Mouse (Mus musculus) heart, embryonic 16.5 days (tissue): ENCODE measurements around the gene Sh3bp5. TPM values are rescaled to one million over a fixed set of nuclear protein-coding genes. Genes with fewer than 3 reads are reported as not detected.

Experiments used
- ATAC-seq: fragments of 200-750 bp; cut with Nextera tagmentation; replicated peaks from 2 replicates; pipeline ENCODE4 v1.8.0; 2017; ENCODE audit warnings: moderate number of reproducible peaks; ENCODE audit not compliant: insufficient read depth, low FRiP score; ENCODE audit errors: extremely low read depth
- H3K27ac ChIP-seq: fragments of 300-500 bp; sonication (generic); 2 replicates; pipeline ENCODE4 v1.5.1; 2014; ENCODE audit warnings: mild to moderate bottlenecking, low read length, control low read depth, moderate library complexity
- H3K27me3 ChIP-seq: fragments of 300-500 bp; sonication (generic); 2 replicates; pipeline ENCODE4 v1.6.1; 2014; ENCODE audit warnings: low read length, mixed read lengths; ENCODE audit not compliant: control insufficient read depth, insufficient read depth
- H3K36me3 ChIP-seq: fragments of 300-500 bp; sonication (generic); 2 replicates; pipeline ENCODE4 v1.6.1; 2014; ENCODE audit not compliant: control insufficient read depth, insufficient read depth
- H3K4me1 ChIP-seq: fragments of 300-500 bp; sonication (generic); 2 replicates; pipeline ENCODE4 v1.6.1; 2014; ENCODE audit warnings: low read length, mixed read lengths; ENCODE audit not compliant: control insufficient read depth, insufficient read depth
- H3K4me2 ChIP-seq: fragments of 300-500 bp; sonication (generic); 2 replicates; pipeline ENCODE4 v1.6.1; 2014; ENCODE audit warnings: low read depth, mild to moderate bottlenecking, control low read depth, low read length
- H3K4me3 ChIP-seq: fragments of 300-500 bp; sonication (generic); 2 replicates; pipeline ENCODE4 v1.5.1; 2014; ENCODE audit warnings: mild to moderate bottlenecking, control low read depth, low read length
- H3K9ac ChIP-seq: fragments of 300-500 bp; sonication (generic); 2 replicates; pipeline ENCODE4 v1.6.1; 2014; ENCODE audit warnings: low read length, control low read depth
- H3K9me3 ChIP-seq: fragments of 300-500 bp; sonication (generic); replicated peaks from 2 replicates; pipeline ENCODE4 v1.6.1; 2016; ENCODE audit warnings: low read length; ENCODE audit not compliant: control insufficient read depth
- WGBS: fragments of 180-500 bp; shearing (Covaris S2); extraction: QIAGEN DNeasy Blood & Tissue Kit; methylation state at CpG from one replicate; pipeline ENCODE4 v1.1.7; 2014; 5-methylcytosine and 5-hydroxymethylcytosine counted together
- polyA plus RNA-seq: library from polyadenylated mRNA; unstranded; fragments of >200 nt; fragmentation: Nextera tagmentation; extraction: Ambion mirVana; gene quantifications from 2 replicates; pipeline ENCODE4 v1.2.1, GENCODE M21; 2015

Gene Sh3bp5
- polyA plus RNA-seq, 1 experiment from 2014 or later, result 25.8 TPM

DNA sequence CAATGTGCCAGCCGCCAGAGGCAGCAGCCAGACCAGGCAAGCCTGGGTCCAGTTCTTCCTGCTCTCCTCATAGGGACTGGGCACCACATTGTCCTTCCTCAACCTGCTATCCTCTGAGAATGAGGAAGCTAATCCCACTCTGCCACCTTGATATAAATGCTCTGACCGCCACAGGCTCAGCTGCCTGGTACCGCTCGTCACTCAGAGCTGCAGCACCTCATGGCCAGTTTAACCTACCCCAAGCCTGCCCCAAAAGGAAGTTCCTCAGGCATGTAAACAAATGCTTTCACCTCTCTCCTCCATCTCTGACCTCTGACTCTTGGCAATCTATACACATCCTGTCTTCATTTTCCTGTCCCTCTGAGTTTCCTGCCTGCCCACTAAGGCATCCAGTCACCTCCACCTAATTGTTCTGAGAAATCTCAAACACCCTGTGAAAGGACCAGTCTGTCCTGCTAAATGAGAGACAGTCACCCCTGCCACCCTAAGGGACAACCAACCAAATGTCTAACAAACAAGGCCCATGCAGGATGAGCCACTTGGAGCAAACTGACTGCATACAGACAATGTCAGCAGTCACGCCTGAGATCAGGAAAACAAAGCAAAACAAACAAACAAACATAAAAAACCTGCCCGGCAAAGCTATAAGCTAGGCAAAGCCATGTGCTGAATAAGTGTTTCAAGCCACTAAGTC is 27.8 kb downstream of the Sh3bp5 start:
- Histone ChIP-seq H3K27me3 (no peaks in the 10 kb centered on the region), H3K4me2 (peak overlapping the region; percentile 10; the same call in 1 of the 2 replicates), H3K9me3 (no peaks in the 10 kb centered on the region), H3K36me3 (no peaks in the 10 kb centered on the region), H3K4me1 (peaks cover 63% of the 10 kb centered on the region), H3K9ac (0 out of 2 replicates have a peak overlapping the region, but pooled peaks have one; percentile 0), H3K4me3 (no peak overlapping the region), H3K27ac (peak overlapping the region; percentile 86)
- WGBS, result 66% methylated on average over 6 of the region's 6 CpGs
- no peak for ATAC-seq

DNA sequence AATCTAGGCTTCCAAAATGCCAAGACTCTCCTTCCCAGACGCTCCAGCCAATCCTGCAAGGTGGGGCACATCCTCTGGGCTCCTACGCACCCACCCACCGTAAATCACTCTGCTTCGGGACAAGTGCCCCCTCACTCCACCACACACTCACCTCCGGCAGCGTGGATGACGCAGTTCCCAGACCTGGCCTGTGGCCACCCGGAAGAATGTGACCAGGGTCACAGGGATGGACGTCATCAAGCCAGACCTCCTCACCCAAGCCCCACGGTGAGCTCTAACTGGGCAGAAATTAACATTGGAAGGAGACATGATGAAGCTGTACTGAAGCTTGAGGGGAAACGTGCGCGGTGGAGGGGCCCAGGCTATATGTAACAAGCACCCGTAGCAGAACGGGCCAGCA is 28.7 kb downstream of the Sh3bp5 start:
- H3K27me3 ChIP-seq, result no peaks in the 10 kb centered on the region

GRCm38 (mm10) chr14:31406154-31406810 is 29.6 kb downstream of the Sh3bp5 start:
- Histone ChIP-seq H3K9me3 (no peaks in the 10 kb centered on the region), H3K4me1 (peaks cover 70% of the 10 kb centered on the region), H3K9ac (0 out of 2 replicates have a peak overlapping the region, but pooled peaks have one; percentile 35), H3K4me2 (no peak overlapping the region), H3K4me3 (no peak overlapping the region), H3K27me3 (no peaks in the 10 kb centered on the region), H3K27ac (peak overlapping the region; percentile 10; the same call in 1 of the 2 replicates), H3K36me3 (no peaks in the 10 kb centered on the region)
- ATAC-seq, result no peak
- WGBS, result 66% methylated on average over 12 of the region's 12 CpGs

More for the DNA sequence above, 28.7 kb downstream of the Sh3bp5 start:
- no peak overlapping the region for H3K9ac ChIP-seq
- no peaks in the 10 kb centered on the region for H3K36me3 ChIP-seq
- H3K9me3 ChIP-seq, result no peaks in the 10 kb centered on the region
- no peak for ATAC-seq
- peaks cover 66% of the 10 kb centered on the region for H3K4me1 ChIP-seq
- WGBS, result 70% methylated on average over 15 of the region's 15 CpGs
- H3K4me3 ChIP-seq, result no peak overlapping the region
- H3K4me2 ChIP-seq, result no peak overlapping the region
- no peak overlapping the region for H3K27ac ChIP-seq

DNA sequence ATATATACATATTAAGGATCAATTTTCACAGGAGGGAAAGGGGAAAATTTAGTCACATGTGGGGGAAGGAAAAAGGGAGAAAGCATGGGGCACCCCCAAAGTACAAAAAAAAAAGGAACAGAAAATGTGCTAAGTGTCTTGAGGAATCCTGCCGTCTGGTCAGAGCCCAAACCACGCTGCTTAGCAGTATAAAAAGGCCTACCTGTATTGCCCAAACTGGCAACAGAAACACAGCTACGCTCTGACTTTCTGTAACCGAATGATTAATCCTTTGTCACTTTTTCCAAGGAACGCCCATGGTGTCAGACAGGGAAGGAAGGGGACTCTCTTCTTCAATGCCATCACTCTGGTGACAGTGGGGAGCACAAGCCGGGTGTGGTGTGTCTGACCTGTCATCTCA is 30.2 kb downstream of the Sh3bp5 start:
- H3K9ac ChIP-seq, result no peak overlapping the region
- ATAC-seq, result no peak
- no peaks in the 10 kb centered on the region for H3K9me3 ChIP-seq
- no peaks in the 10 kb centered on the region for H3K27me3 ChIP-seq
- WGBS, result 82% methylated on average over 6 of the region's 6 CpGs
- no peak overlapping the region for H3K27ac ChIP-seq
- H3K4me3 ChIP-seq, result no peak overlapping the region
- no peak overlapping the region for H3K4me2 ChIP-seq
- peaks cover 76% of the 10 kb centered on the region for H3K4me1 ChIP-seq
- no peaks in the 10 kb centered on the region for H3K36me3 ChIP-seq

DNA sequence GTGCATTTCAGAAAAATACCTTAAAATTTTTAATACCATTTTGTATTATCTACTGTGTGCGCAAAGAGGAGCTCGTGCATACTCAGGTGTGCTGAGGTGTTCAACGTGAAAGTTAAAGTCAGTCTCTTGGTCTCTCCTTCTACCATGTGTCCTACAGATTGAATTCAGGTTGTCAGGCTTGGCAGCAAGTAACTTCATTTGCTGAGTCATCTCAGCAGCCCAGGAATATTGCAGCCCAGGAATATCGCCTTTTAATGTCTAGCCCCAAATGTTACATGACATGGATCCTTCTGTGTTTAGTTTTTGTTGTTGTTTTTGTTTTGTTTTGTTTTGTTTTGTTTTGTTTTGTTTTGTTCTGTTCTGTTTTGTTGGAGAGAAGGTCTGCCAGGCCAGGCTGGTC is 31.2 kb downstream of the Sh3bp5 start:
- H3K4me1 ChIP-seq, result peaks cover 86% of the 10 kb centered on the region
- no peaks in the 10 kb centered on the region for H3K36me3 ChIP-seq
- ATAC-seq, result no peak
- peak overlapping the region; percentile 84; the same call in 1 of the 2 replicates for H3K27ac ChIP-seq
- H3K4me2 ChIP-seq, result peak overlapping the region; percentile 44; the same call in 1 of the 2 replicates
- no peaks in the 10 kb centered on the region for H3K9me3 ChIP-seq
- H3K4me3 ChIP-seq, result no peak overlapping the region
- H3K27me3 ChIP-seq, result no peaks in the 10 kb centered on the region
- H3K9ac ChIP-seq, result no peak overlapping the region
- 79% methylated on average over 4 of the region's 4 CpGs for WGBS

DNA sequence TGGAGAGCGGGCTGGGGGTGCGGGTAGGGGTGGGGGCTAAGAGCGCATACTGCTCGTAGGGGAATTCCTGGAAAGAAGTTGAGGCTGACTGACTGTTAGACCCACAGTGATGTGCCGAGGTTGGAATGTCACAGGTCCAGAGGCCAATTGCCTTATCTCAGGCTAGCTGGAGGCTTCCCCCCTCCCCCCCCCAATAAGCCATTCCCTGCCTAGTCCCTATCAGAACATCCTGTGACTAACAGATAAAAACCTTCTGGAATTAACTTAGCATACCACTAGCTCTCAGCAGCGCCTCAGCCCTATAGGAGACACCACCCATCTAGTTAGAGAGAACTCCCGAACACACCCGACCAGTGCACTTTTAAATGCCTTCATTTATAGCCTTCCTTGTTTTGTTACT is 31.9 kb downstream of the Sh3bp5 start:
- H3K27ac ChIP-seq, result peak overlapping the region; percentile 84
- peaks cover 83% of the 10 kb centered on the region for H3K4me1 ChIP-seq

DNA sequence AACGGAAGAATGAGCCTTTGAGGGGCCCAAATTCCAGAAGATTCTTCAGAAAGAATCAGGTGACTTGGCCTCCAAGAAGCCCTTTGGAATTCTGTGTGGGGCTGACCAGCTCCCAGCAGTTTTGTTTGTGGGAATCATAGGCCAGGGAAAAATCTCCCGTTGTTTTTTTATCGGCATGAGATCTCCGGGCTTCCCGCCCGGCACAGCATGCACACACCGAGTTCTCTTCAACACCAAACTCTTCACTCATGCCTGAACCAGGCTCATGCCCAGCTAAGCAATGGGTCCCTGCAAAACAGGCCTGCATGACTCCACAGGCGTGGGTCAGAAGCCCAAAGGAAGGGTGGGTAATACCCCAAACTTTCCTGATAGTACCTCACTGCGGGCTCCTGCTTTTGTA is 32.3 kb downstream of the Sh3bp5 start:
- WGBS, result 28% methylated on average over 9 of the region's 9 CpGs
- Histone ChIP-seq H3K4me2 (peak overlapping the region; percentile 44; the same call in 1 of the 2 replicates), H3K9ac (no peak overlapping the region; the same call in 1 of the 2 replicates), H3K36me3 (no peaks in the 10 kb centered on the region), H3K27ac (peak overlapping the region; percentile 64), H3K9me3 (no peaks in the 10 kb centered on the region), H3K27me3 (no peaks in the 10 kb centered on the region), H3K4me3 (no peak overlapping the region), H3K4me1 (peaks cover 79% of the 10 kb centered on the region)
- ATAC-seq, result no peak

More for the DNA sequence above, 31.9 kb downstream of the Sh3bp5 start:
- 19% methylated on average over 8 of the region's 8 CpGs for WGBS
- Histone ChIP-seq H3K4me2 (peak overlapping the region; percentile 44; the same call in 1 of the 2 replicates), H3K36me3 (no peaks in the 10 kb centered on the region), H3K4me3 (no peak overlapping the region), H3K9ac (peak overlapping the region; percentile 47), H3K9me3 (no peaks in the 10 kb centered on the region), H3K27me3 (no peaks in the 10 kb centered on the region)
- peak; percentile 69 for ATAC-seq

DNA sequence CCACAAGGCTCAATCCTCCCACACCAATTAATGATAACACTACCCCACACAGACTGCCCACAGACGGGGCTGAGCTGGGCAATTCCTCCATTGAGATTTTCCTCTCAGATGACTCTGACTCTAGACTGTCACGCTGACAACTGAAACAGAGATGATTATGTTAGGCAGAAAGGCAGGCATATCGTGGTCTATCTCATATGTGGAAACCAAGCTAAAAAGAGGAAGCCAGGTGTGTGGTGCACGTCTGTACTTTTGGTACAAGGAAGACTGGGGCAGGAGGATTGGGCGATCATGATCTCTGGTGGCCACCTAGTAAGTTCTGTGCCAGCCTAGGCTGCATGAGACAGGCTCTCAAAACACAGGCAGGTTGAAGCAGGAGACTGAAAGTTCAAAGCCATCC is 33.2 kb downstream of the Sh3bp5 start:
- H3K27me3 ChIP-seq, result no peaks in the 10 kb centered on the region
- H3K27ac ChIP-seq, result peak overlapping the region; percentile 29; the same call in 1 of the 2 replicates
- no peak for ATAC-seq
- WGBS, result 61% methylated on average over 5 of the region's 5 CpGs
- no peaks in the 10 kb centered on the region for H3K9me3 ChIP-seq
- no peak overlapping the region for H3K4me2 ChIP-seq
- H3K4me1 ChIP-seq, result peaks cover 77% of the 10 kb centered on the region
- H3K9ac ChIP-seq, result peak overlapping the region; percentile 27; the same call in 1 of the 2 replicates
- H3K4me3 ChIP-seq, result no peak overlapping the region
- H3K36me3 ChIP-seq, result no peaks in the 10 kb centered on the region

- Histone ChIP-seq H3K4me1 (peaks cover 76% of the 10 kb centered on the region), H3K27ac (peak overlapping the region; percentile 29; the same call in 1 of the 2 replicates), H3K36me3 (no peaks in the 10 kb centered on the region), H3K9me3 (no peaks in the 10 kb centered on the region), H3K27me3 (no peaks in the 10 kb centered on the region), H3K9ac (no peak overlapping the region; the same call in 1 of the 2 replicates), H3K4me2 (no peak overlapping the region), H3K4me3 (no peak overlapping the region)
- 81% methylated on average over 6 of the region's 6 CpGs for WGBS
- no peak for ATAC-seq
These were observed 33.9 kb downstream of the Sh3bp5 start for GRCm38 (mm10) chr14:31401918-31402427.
